Mouse (Mus musculus): ENCODE data around the gene Lmna.

The Lmna gene

GRCm38 (mm10) chr3:88539397-88539796 lies 29.6 kb upstream of the Lmna start:
- no peak for DNase-seq (ENCODE audit: low spot score)

- DNase-seq (ENCODE audit: low spot score), result no peak
Measured at GRCm38 (mm10) chr3:88538271-88539145, 28.8 kb upstream of the Lmna start.

DNA sequence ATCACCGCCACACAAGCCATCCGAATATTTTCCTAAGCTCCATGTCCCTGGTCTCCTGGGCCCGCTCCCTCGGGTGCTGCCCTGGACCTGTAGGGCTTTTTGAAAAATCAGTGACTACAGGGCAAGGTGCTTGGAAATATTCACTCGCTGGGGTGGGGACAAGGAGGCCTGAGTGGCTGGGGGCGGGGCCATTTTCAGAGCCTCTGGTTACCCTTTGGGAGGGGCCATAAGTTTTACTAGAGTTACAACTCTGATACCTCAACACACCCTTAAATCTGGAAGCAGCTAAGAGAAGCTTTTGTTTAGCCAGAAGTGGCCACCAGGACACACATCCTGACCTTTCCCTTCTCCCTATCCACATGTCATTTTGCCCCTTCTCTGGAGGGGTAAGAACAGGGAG lies 27.4 kb upstream of the Lmna start:
- no peak for DNase-seq (ENCODE audit: low spot score)

GRCm38 (mm10) chr3:88536103-88536930 lies 26.6 kb upstream of the Lmna start:
- DNase-seq (ENCODE audit: low spot score), result peak; percentile 71

GRCm38 (mm10) chr3:88535527-88535926 lies 25.8 kb upstream of the Lmna start:
- DNase-seq (ENCODE audit: low spot score), result no peak

GRCm38 (mm10) chr3:88535005-88535404 lies 25.2 kb upstream of the Lmna start:
- DNase-seq (ENCODE audit: low spot score), result no peak

- DNase-seq (ENCODE audit: low spot score), result no peak
Measured at GRCm38 (mm10) chr3:88533706-88534105, 23.9 kb upstream of the Lmna start.

GRCm38 (mm10) chr3:88532689-88533511 lies 23.1 kb upstream of the Lmna start:
- DNase-seq (ENCODE audit: low spot score), result no peak

DNA sequence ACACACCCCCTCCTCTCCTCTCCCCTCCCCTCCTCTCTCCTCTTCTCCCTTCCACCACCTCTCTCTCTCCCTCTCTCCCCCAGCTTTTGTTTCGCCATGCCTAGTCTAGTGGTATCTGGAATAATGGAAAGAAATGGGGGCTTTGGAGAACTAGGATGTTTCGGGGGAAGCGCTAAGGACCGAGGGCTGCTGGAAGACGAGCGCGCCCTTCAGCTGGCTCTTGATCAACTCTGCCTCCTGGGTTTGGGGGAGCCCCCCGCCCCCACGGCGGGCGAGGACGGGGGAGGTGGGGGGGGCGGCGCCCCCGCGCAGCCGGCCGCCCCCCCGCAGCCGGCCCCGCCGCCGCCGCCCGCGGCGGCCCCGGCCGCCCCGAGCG lies 22.5 kb upstream of the Lmna start, which contains the start of gene Mex3a:
Gene Mex3a, plus strand, starts transcription at position 97 of the 376 bp plus-strand sequence.
- no peak for DNase-seq (ENCODE audit: low spot score)

- DNase-seq (ENCODE audit: low spot score), result peak; percentile 88
Measured at GRCm38 (mm10) chr3:88531348-88532298, 21.9 kb upstream of the Lmna start.

- no peak for DNase-seq (ENCODE audit: low spot score)
Measured at GRCm38 (mm10) chr3:88530082-88530864, 20.5 kb upstream of the Lmna start.

DNA sequence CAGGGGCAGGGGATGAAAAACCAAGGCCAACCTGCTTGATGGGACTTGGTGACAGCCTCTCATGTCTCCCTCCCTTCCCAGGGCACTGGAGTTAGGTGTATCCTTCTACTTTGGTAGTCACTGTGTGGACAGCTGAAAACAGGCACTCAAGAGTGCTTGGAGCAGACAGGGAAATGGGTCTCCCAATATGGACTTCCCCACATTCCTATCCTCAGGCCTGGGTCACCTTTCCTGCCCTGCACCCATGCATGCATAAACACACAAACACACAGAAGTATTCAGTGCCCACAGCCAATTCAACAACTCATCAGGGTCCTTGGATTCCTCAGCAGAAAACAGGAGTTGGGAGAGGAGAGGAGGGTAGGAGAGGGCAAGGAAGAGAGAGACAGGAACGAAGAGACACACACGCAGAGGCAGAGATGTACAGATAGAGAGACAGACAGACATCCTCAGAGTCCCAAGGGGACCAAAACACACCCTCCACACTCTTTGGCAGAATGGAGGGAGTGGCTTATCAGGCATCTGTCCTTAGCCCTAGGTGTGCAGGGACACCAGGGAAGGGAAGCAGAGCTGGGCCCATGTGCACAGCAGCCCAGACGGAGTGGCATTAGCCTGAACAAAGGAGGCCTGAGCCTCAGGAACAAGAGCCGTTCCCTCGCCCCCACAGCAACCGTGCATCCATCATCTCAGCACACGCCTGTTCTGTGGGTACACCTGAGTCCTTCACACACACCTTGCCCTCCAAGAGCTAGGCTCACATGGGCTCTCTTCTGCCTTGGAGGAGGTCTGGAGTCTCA lies 19.6 kb upstream of the Lmna start:
- DNase-seq (ENCODE audit: low spot score), result no peak

DNA sequence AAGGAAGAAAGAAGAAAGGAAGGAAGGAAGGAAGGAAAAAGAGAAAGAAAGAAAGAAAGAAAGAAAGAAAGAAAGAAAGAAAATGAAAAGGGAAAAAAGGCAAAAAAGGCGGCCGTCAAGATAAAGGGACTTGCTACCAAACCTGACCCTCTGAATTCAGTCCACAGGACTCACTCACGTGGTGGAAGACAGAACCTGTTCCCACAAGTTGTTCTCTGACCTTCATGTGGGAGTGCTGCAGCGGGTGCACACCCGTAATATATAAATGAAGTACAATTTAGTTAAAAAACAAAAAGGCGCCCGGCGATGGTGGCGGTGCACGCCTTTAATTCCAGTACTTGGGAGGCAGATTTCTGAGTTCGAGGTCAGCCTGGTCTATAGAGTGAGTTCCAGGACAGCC lies 18.9 kb upstream of the Lmna start:
- DNase-seq (ENCODE audit: low spot score), result no peak

- no peak for DNase-seq (ENCODE audit: low spot score)
Measured at GRCm38 (mm10) chr3:88527565-88527964, 17.8 kb upstream of the Lmna start.

DNA sequence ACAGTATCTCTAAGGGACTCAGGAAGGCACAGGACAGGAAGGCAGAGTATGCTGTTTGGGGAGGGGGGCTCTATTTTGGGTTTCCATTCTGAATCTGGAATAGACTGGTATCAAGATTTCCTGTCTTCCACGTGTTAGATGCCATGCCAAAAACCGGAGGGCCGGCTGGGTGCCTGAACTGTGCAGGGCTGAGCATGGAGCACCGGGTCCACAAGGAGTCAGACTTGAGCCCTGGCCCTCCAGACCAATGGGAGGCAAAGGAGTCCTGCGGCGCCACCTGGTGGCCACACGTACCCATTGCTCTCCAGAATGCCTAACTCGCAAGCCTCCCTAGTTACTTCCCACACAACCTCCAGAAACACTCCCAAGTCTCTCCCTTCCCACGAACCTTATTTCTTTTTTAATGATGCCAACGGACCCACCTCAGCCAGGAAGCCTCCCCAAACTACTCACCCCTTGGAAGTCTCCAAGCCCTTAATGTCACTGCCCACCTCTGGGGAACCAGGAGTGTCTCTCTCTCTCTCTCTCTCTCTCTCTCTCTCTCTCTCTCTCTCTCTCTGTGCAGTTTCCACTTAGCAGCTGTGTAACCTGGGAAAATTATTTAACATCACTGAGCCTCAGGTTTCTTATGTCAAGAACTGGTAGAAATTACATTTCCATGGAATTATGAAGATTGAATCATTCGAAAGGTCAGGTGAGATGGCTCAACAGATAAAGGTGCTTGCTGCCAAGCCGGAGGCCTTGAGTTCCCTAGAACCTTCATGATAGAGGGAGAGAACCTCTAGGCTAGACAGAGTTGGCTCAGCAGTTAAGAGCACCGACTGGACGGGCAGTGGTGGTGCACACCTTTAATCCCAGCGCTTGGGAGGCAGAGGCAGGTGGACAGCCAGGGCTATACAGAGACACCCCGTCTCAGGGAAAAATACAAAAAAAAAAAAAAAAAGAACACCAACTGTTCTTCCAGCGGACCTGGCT lies 16.7 kb upstream of the Lmna start:
- peak; percentile 75 for DNase-seq (ENCODE audit: low spot score)

GRCm38 (mm10) chr3:88525021-88525420 lies 15.3 kb upstream of the Lmna start:
- DNase-seq (ENCODE audit: low spot score), result no peak

- DNase-seq (ENCODE audit: low spot score), result no peak
Measured at GRCm38 (mm10) chr3:88523027-88523426, 13.3 kb upstream of the Lmna start.

DNA sequence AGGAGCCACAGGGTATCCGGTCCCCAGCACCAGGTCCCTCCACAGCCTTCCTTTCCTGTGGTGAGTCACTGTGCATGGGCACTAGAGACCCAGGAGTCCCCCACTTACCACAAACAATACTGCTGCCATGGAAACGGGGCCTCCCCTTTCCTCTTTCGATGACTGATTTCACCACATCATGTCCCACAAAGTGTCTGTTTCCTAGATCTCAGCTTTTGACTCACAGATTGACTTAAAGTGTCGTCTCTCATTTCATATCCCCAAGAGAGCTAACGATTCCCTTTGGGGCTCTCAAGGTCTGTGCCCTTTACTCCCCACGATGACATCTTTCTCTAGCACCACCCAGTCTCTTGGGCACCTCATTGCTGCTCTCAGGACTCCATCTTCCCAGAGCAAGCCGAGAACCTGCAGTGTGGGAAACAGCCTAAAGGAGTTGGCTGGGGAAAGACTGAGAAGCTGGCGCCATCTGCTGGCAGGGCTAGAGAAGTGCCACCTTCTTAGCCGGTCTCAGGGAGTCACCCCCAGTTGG lies 12.1 kb upstream of the Lmna start:
- peak; percentile 76 for DNase-seq (ENCODE audit: low spot score)
